23 mouse cellular contexts compared by ENCODE assay signal in genomic region chr3:119928281-119928680, GRCm38 (mm10).
A peak's percentile ranks its signal among the peaks of the same experiment; 100 is the strongest.
DNase-seq lines count a peak whose midpoint lies in the region; ATAC-seq and TF ChIP-seq lines count a peak whose summit lies in the region.
"Had no signal": no experiment of that assay in that cellular context is flagged by ENCODE, and none has a peak within 500 bp of the region (broad histone marks: within the 10 kb centered on the region; RNA-seq: fewer than 3 reads in every experiment).

No protein-coding gene starts in this region.

- no peak overlapping the region for H3K27ac ChIP-seq in kidney, embryonic 14.5 days (ENCODE audit: low read depth, low read length)

- WGBS in kidney, embryonic 14.5 days: 87% methylated on average over 2 of the region's 2 CpGs

- DNase-seq in 3T3-L1 (ENCODE audit: low read depth, low spot score) (peak; percentile 74), NIH3T3 (ENCODE audit: low read depth) (peak; percentile 57), Patski (ENCODE audit: low read depth, low spot score) (no peak)
- no peak for DNase-seq in spleen, postnatal 36 days (ENCODE audit: low spot score in 2 of 2)
- no peak for DNase-seq in cerebellum, adult 18-20 months
- DNase-seq: adrenal gland, adult 2 months; adrenal gland, adult 8-10 months; adrenal gland, postnatal 10 days; adrenal gland, postnatal 14 days; adrenal gland, postnatal 25 days; adrenal gland, postnatal 36 days; B cell, adult 2 months; cerebellum, adult 11 months; cerebellum, adult 11-12 months; cerebellum, adult 2 months; cerebellum, adult 8-10 months; cerebellum, adult 9-10 months; cerebellum, adult 9-11 months had no signal

- in situ Hi-C loops in Patski (cut with MboI; ENCODE audit: low pct_unique_long_range_greater_than_20kb): no loop called here

- no peaks in the 10 kb centered on the region for H3K9me3 ChIP-seq in kidney, embryonic 14.5 days (ENCODE audit: control insufficient read depth, low read length)

- POLR2A ChIA-PET in Patski (lab: Charles Lee): no interaction called here

- H3K9ac ChIP-seq in kidney, embryonic 14.5 days (ENCODE audit: low read depth, low read length): no peak overlapping the region

- H3K36me3 ChIP-seq in kidney, embryonic 14.5 days (ENCODE audit: control insufficient read depth, insufficient read depth, low read length): no peaks in the 10 kb centered on the region
- H3K36me3 ChIP-seq: G1E had no signal

- H3K4me2 ChIP-seq in kidney, embryonic 14.5 days (replicated peaks; ENCODE audit: low read depth, low read length): no peak overlapping the region

- peak; percentile 14 for ATAC-seq in Patski
- ATAC-seq in kidney, embryonic 14.5 days (ENCODE audit: low FRiP score, low TSS enrichment): no peak
- ATAC-seq: activated CD4-positive, CD25-positive, alpha-beta regulatory T cell, adult 4 months; CD4-positive, CD25-positive, alpha-beta regulatory T cell, adult 4 months had no signal

- no peak overlapping the region for H3K4me3 ChIP-seq in kidney, embryonic 14.5 days (ENCODE audit: low read length)

- no peak for TF ChIP-seq CTCF in Patski (IDR thresholded peaks at IDR 0.05)

- CTCF ChIA-PET in Patski (lab: Charles Lee): interaction anchor here (0.6 kb wide), 1 partner anchor 21 kb away, joined by 3 read pairs; no protein-coding TSS in a partner anchor

- H3K4me1 ChIP-seq in kidney, embryonic 14.5 days (ENCODE audit: control insufficient read depth, insufficient read depth, low read length): no peaks in the 10 kb centered on the region

- no peaks in the 10 kb centered on the region for H3K27me3 ChIP-seq in Patski
- H3K27me3 ChIP-seq in kidney, embryonic 14.5 days (ENCODE audit: control insufficient read depth, insufficient read depth, low read length): no peaks in the 10 kb centered on the region
- H3K27me3 ChIP-seq: CH12.LX had no signal

Comparison
In these comparisons a context has a peak if more than half of its experiments do, and no peak if none do; other contexts are left out.
1. DNase-seq: peak in 3T3-L1 (single experiment) and NIH3T3 (single experiment); none in Patski (single experiment), spleen, postnatal 36 days (0 of 2) and cerebellum, adult 18-20 months (0 of 2).